Mouse (Mus musculus) embryonic facial prominence, embryonic 13.5 days (tissue): ENCODE measurements around the gene Dennd4c. TPM values are rescaled to one million over a fixed set of nuclear protein-coding genes. Genes with fewer than 3 reads are reported as not detected.
"Not testable (repeated sequence)": the region's sequence is repeated elsewhere in the genome, so short reads cannot be mapped to it uniquely, and the experiment has no call there.

Experiments used
- ATAC-seq: fragments of 200-750 bp; cut with Nextera tagmentation; 2 replicates; pipeline ENCODE4 v1.8.0; 2017; ENCODE audit warnings: low read depth; ENCODE audit not compliant: insufficient number of reproducible peaks, insufficient read depth, low FRiP score, low TSS enrichment
- H3K27ac ChIP-seq: fragments of 300-500 bp; sonication (generic); 2 replicates; pipeline ENCODE4 v1.5.1; 2015; ENCODE audit warnings: moderate library complexity, mild to moderate bottlenecking, inconsistent platforms
- H3K27me3 ChIP-seq: fragments of 300-500 bp; sonication (generic); 2 replicates; pipeline ENCODE4 v1.6.1; 2015; ENCODE audit warnings: mild to moderate bottlenecking, inconsistent platforms
- H3K36me3 ChIP-seq: fragments of 300-500 bp; sonication (generic); 2 replicates; pipeline ENCODE4 v1.6.1; 2015; ENCODE audit warnings: mild to moderate bottlenecking, inconsistent platforms
- H3K4me1 ChIP-seq: fragments of 300-500 bp; sonication (generic); 2 replicates; pipeline ENCODE4 v1.6.1; 2015; ENCODE audit warnings: inconsistent platforms
- H3K4me2 ChIP-seq: fragments of 300-500 bp; sonication (generic); 2 replicates; pipeline ENCODE4 v1.6.1; 2015; ENCODE audit warnings: moderate library complexity, mild to moderate bottlenecking, inconsistent platforms
- H3K4me3 ChIP-seq: fragments of 300-500 bp; sonication (generic); 2 replicates; pipeline ENCODE4 v1.5.1; 2015; ENCODE audit warnings: mild to moderate bottlenecking, inconsistent platforms
- H3K9ac ChIP-seq: fragments of 300-500 bp; sonication (generic); 2 replicates; pipeline ENCODE4 v1.6.1; 2015; ENCODE audit warnings: mild to moderate bottlenecking, inconsistent platforms
- H3K9me3 ChIP-seq: fragments of 300-500 bp; sonication (generic); 2 replicates; pipeline ENCODE4 v1.6.1; 2016; ENCODE audit warnings: inconsistent platforms
- WGBS: fragments of 180-500 bp; shearing (Covaris S2); methylation state at CpG from one replicate; pipeline ENCODE4 v1.1.7; 2015; ENCODE audit warnings: mixed read lengths; 5-methylcytosine and 5-hydroxymethylcytosine counted together
- polyA plus RNA-seq: library from polyadenylated mRNA; unstranded; fragments of >200 nt; fragmentation: Nextera tagmentation; extraction: Ambion mirVana; gene quantifications from 2 replicates; pipeline ENCODE4 v1.2.1, GENCODE M21; 2015

Gene Dennd4c
- polyA plus RNA-seq, 1 experiment from 2014 or later, result 7.2 TPM

DNA sequence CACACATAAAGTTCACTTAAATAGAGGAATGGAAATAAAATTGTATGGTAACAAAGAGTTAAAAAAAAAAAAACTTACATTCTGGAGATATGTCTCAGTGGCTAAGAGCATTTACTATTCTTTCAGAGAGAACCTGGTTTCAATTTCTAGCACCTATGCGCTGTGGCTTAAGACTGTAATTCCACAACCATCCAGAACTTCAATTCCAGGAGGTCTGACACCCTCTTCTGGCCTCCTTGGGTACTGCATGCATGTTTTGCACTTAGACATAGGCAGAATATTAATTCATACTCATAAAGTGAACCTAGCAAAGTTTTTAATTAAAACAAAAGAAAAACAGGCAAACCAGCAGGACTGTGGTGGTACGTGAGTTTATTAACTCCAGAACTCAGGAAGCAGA, 74.8 kb downstream of the Dennd4c start:
- Histone ChIP-seq H3K4me3 (no peak overlapping the region), H3K4me2 (no peak overlapping the region), H3K36me3 (peaks cover 63% of the 10 kb centered on the region), H3K4me1 (no peaks in the 10 kb centered on the region), H3K27ac (no peak overlapping the region), H3K27me3 (no peaks in the 10 kb centered on the region), H3K9ac (no peak overlapping the region), H3K9me3 (no peaks in the 10 kb centered on the region)
- no peak for ATAC-seq
- 48% methylated on average over 2 of the region's 2 CpGs for WGBS

- Histone ChIP-seq H3K4me3 (no peak overlapping the region), H3K9me3 (no peaks in the 10 kb centered on the region), H3K4me2 (no peak overlapping the region), H3K36me3 (peaks cover 65% of the 10 kb centered on the region), H3K27me3 (no peaks in the 10 kb centered on the region), H3K27ac (no peak overlapping the region), H3K4me1 (no peaks in the 10 kb centered on the region), H3K9ac (no peak overlapping the region)
- ATAC-seq, result no peak
- 91% methylated on average over 7 of the region's 7 CpGs for WGBS
These were observed 76.8 kb downstream of the Dennd4c start for GRCm38 (mm10) chr4:86825143-86825542.

GRCm38 (mm10) chr4:86831896-86832295, 83.5 kb downstream of the Dennd4c start:
- Histone ChIP-seq H3K36me3 (peaks cover 47% of the 10 kb centered on the region), H3K4me1 (no peaks in the 10 kb centered on the region), H3K9me3 (no peaks in the 10 kb centered on the region), H3K27me3 (no peaks in the 10 kb centered on the region), H3K27ac (no peak overlapping the region), H3K9ac (no peak overlapping the region), H3K4me2 (no peak overlapping the region), H3K4me3 (no peak overlapping the region)
- WGBS, result 94% methylated on average over 2 of the region's 2 CpGs
- ATAC-seq, result no peak

GRCm38 (mm10) chr4:86841141-86841540, 92.8 kb downstream of the Dennd4c start:
- H3K4me2 ChIP-seq, H3K4me1 ChIP-seq, H3K27me3 ChIP-seq, H3K9ac ChIP-seq, H3K4me3 ChIP-seq, H3K9me3 ChIP-seq, H3K27ac ChIP-seq, ATAC-seq: not testable (repeated sequence)
- peaks cover 59% of the 10 kb centered on the region for H3K36me3 ChIP-seq
- 99% methylated on average over 2 of the region's 2 CpGs for WGBS

DNA sequence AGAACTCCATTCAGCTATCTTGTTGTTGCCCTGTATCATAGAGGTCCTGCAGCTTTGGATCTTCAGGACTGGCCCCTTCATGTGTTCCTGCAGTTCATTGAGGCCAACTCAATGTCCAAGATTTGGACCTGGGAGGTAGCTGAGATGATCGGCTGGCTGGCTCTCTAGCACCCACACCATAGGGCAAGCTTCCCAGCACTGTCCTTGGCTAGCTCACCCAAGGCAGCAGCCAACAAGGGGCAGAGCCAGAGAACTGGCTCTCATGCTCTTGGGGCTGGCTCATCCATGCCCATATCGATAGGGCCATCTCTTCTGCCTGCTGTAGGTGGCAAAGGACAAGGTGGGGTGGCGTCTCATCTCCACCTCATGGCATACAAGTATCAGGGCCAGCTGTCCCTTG, 97.0 kb downstream of the Dennd4c start:
- 97% methylated on average over 3 of the region's 3 CpGs for WGBS
- no peaks in the 10 kb centered on the region for H3K4me1 ChIP-seq

DNA sequence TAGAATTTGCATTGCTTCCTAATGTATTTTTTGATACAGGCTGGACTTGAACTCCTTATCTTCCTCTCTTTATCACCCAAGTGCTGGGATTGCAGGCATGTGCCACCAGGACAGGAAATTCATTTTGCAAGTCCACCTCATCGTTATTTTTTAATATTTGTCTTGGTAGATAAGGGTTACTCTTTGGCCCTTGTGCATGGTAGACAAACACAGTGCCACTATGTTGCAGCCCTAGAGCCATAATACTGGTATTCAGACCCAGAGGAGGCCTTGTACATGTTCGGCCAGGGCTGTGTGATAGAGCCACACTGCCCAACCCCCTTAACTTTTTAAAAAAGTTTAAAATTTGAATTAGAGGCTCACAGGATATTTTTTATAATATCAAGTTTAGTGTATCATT, 98.9 kb downstream of the Dennd4c start:
- no peak for ATAC-seq
- H3K4me2 ChIP-seq, result no peak overlapping the region
- 90% methylated on average over 2 of the region's 2 CpGs for WGBS
- H3K9me3 ChIP-seq, result no peaks in the 10 kb centered on the region
- H3K27ac ChIP-seq, result no peak overlapping the region
- H3K36me3 ChIP-seq, result peaks cover 51% of the 10 kb centered on the region
- H3K9ac ChIP-seq, result no peak overlapping the region
- no peaks in the 10 kb centered on the region for H3K4me1 ChIP-seq
- H3K4me3 ChIP-seq, result no peak overlapping the region
- no peaks in the 10 kb centered on the region for H3K27me3 ChIP-seq

More for the DNA sequence above, 97.0 kb downstream of the Dennd4c start:
- Histone ChIP-seq H3K27ac (no peak overlapping the region), H3K36me3 (peaks cover 53% of the 10 kb centered on the region), H3K4me2 (no peak overlapping the region), H3K9ac (no peak overlapping the region), H3K9me3 (no peaks in the 10 kb centered on the region), H3K4me3 (no peak overlapping the region), H3K27me3 (no peaks in the 10 kb centered on the region)
- no peak for ATAC-seq

- H3K36me3 ChIP-seq, result peaks cover 57% of the 10 kb centered on the region
- no peak overlapping the region for H3K4me2 ChIP-seq
- peaks cover 9% of the 10 kb centered on the region; the same call in 1 of the 2 replicates for H3K4me1 ChIP-seq
- 78% methylated on average over 2 of the region's 2 CpGs for WGBS
- H3K27ac ChIP-seq, result no peak overlapping the region
- ATAC-seq, result no peak
- no peak overlapping the region for H3K9ac ChIP-seq
- H3K27me3 ChIP-seq, result no peaks in the 10 kb centered on the region
- H3K9me3 ChIP-seq, result no peaks in the 10 kb centered on the region
- H3K4me3 ChIP-seq, result no peak overlapping the region
These were observed 103.0 kb downstream of the Dennd4c start for GRCm38 (mm10) chr4:86851331-86851730.

DNA sequence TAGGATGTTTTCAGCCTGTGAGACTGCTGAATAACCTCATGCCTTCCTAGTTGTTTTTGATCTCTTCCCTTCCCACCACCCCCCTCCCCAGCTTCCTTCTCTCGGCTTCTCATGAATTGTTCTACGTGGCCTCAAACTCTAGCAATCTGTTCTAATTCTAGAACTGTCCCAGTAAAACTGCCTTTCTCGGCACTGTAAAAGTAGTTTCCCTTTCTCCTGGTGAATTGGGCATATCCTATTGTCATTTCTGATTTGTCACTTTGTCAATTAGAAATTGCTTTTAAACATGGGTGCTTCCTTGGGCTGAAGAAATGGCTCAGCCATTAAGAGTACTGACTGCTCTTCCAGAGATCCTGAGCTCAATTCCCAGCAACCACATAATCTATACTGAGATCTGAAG, 103.7 kb downstream of the Dennd4c start:
- Histone ChIP-seq H3K9ac (no peak overlapping the region), H3K4me1 (peaks cover 9% of the 10 kb centered on the region; the same call in 1 of the 2 replicates), H3K36me3 (peaks cover 53% of the 10 kb centered on the region), H3K9me3 (no peaks in the 10 kb centered on the region), H3K27ac (no peak overlapping the region), H3K4me2 (no peak overlapping the region), H3K27me3 (no peaks in the 10 kb centered on the region), H3K4me3 (no peak overlapping the region)
- ATAC-seq, result no peak
- WGBS, result 69% methylated on average over 3 of the region's 3 CpGs

- H3K4me2 ChIP-seq, result no peak overlapping the region
- peaks cover 44% of the 10 kb centered on the region for H3K36me3 ChIP-seq
- no peak overlapping the region for H3K4me3 ChIP-seq
- no peak overlapping the region for H3K9ac ChIP-seq
- no peak overlapping the region for H3K27ac ChIP-seq
- no peaks in the 10 kb centered on the region for H3K27me3 ChIP-seq
- 84% methylated on average over 4 of the region's 4 CpGs for WGBS
- peaks cover 13% of the 10 kb centered on the region; the same call in 1 of the 2 replicates for H3K4me1 ChIP-seq
- H3K9me3 ChIP-seq, result no peaks in the 10 kb centered on the region
- no peak for ATAC-seq
These were observed 104.6 kb downstream of the Dennd4c start for GRCm38 (mm10) chr4:86852813-86853590.

DNA sequence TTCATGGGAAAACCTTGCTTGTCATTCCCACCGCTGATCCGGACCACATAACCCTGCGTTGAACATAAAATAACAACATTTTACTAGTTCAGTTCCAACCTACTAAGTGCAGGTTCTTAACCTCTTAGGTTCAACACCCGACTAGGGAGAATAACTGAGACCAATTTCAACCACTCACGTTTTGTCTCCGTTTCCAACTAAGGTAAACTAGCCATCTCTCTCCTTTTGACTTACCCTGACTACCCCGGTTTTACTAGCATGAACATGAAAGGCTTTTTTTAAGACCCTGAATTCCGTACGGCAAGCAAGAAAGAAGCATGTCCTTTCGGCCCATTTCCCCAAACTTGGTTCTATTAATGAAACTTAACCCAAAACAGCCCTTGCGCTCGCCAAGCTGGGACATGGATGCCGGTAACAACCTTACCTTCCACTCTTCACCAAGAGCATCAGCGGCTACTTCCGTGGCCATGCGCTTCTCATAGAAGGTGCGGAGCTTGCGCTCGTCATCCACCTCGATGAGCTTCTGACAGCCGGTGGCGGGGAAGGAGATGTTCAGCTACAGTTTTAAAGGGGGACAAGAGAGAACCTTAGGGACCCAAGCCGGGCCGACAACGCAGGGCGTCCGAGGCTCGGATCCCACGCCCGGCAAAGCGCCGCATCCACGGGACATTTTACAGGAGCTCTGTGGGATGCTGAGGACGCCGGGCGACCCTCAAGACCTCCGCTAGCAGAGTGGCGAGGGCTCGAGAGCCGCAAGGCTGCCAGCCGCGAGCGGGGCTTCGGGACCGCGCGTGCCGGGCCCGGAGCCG, 108.2 kb downstream of the Dennd4c start:
- ATAC-seq, result no peak
- no peaks in the 10 kb centered on the region for H3K9me3 ChIP-seq
- 1% methylated on average over 50 of the region's 50 CpGs for WGBS

GRCm38 (mm10) chr4:86857113-86858069, 109.0 kb downstream of the Dennd4c start, which contains the start of gene Rps6:
Rps6 (minus strand) TSS chr4:86857412.
- peak; percentile 96 for ATAC-seq
- H3K4me1 ChIP-seq, result peaks cover 18% of the 10 kb centered on the region; the same call in 1 of the 2 replicates
- under 1% methylated on average over 68 of the region's 68 CpGs for WGBS
- H3K27me3 ChIP-seq, result no peaks in the 10 kb centered on the region
- no peaks in the 10 kb centered on the region for H3K9me3 ChIP-seq
- peaks cover 29% of the 10 kb centered on the region for H3K36me3 ChIP-seq
- peak within 1 kb of the TSS; percentile 96 for H3K4me3 ChIP-seq
- peak within 1 kb of the TSS; percentile 96 for H3K27ac ChIP-seq
- H3K9ac ChIP-seq, result peak within 1 kb of the TSS; percentile 100
- H3K4me2 ChIP-seq, result peak within 1 kb of the TSS; percentile 84

More for the DNA sequence above, 108.2 kb downstream of the Dennd4c start:
- H3K4me1 ChIP-seq, result peaks cover 18% of the 10 kb centered on the region; the same call in 1 of the 2 replicates
- peak overlapping the region; percentile 100 for H3K9ac ChIP-seq
- peak overlapping the region; percentile 84 for H3K4me2 ChIP-seq
- no peaks in the 10 kb centered on the region for H3K27me3 ChIP-seq
- peaks cover 33% of the 10 kb centered on the region for H3K36me3 ChIP-seq
- H3K4me3 ChIP-seq, result peak overlapping the region; percentile 96
- H3K27ac ChIP-seq, result peak overlapping the region; percentile 96
